Mouse (Mus musculus) midbrain, embryonic 13.5 days (tissue): ENCODE measurements around the gene Cyp2u1. TPM values are rescaled to one million over a fixed set of nuclear protein-coding genes. Genes with fewer than 3 reads are reported as not detected.

Experiments
- ATAC-seq: fragments of 200-750 bp; cut with Nextera tagmentation; 2 replicates; pipeline ENCODE4 v1.8.0; 2017; ENCODE audit warnings: mild to moderate bottlenecking, moderate TSS enrichment, moderate library complexity
- H3K27ac ChIP-seq: fragments of 300-500 bp; sonication (generic); 2 replicates; pipeline ENCODE4 v1.5.1; 2015; ENCODE audit warnings: inconsistent platforms, mild to moderate bottlenecking, moderate library complexity
- H3K27me3 ChIP-seq: fragments of 300-500 bp; sonication (generic); 2 replicates; pipeline ENCODE4 v1.6.1; 2015; ENCODE audit warnings: mild to moderate bottlenecking, inconsistent platforms
- H3K36me3 ChIP-seq: fragments of 300-500 bp; sonication (generic); 2 replicates; pipeline ENCODE4 v1.6.1; 2015; ENCODE audit warnings: mild to moderate bottlenecking, inconsistent platforms
- H3K4me1 ChIP-seq: fragments of 300-500 bp; sonication (generic); replicated peaks from 2 replicates; pipeline ENCODE4 v1.6.1; 2015; ENCODE audit warnings: inconsistent platforms
- H3K4me2 ChIP-seq: fragments of 300-500 bp; sonication (generic); replicated peaks from 2 replicates; pipeline ENCODE4 v1.6.1; 2015; ENCODE audit warnings: moderate library complexity, mild to moderate bottlenecking, inconsistent platforms
- H3K4me3 ChIP-seq: fragments of 300-500 bp; sonication (generic); replicated peaks from 2 replicates; pipeline ENCODE4 v1.5.1; 2015; ENCODE audit warnings: mild to moderate bottlenecking, inconsistent platforms
- H3K9ac ChIP-seq: fragments of 300-500 bp; sonication (generic); replicated peaks from 2 replicates; pipeline ENCODE4 v1.6.1; 2015; ENCODE audit warnings: mild to moderate bottlenecking, inconsistent platforms
- H3K9me3 ChIP-seq: fragments of 300-500 bp; sonication (generic); 2 replicates; pipeline ENCODE4 v1.6.1; 2016; ENCODE audit warnings: mild to moderate bottlenecking, inconsistent platforms
- WGBS: fragments of 180-500 bp; shearing (Covaris S2); methylation state at CpG from one replicate; pipeline ENCODE4 v1.1.7; 2015; 5-methylcytosine and 5-hydroxymethylcytosine counted together
- polyA plus RNA-seq: library from polyadenylated mRNA; unstranded; fragments of >200 nt; fragmentation: Nextera tagmentation; extraction: Ambion mirVana; gene quantifications from 2 replicates; pipeline ENCODE4 v1.2.1, GENCODE M21; 2015

Cyp2u1 gene
- polyA plus RNA-seq, 1 experiment from 2014 or later = 4.8 TPM

GRCm38 (mm10) chr3:131250283-131250682 lies 52.7 kb downstream of the Cyp2u1 start:
- Histone ChIP-seq H3K9ac (no peak overlapping the region), H3K27ac (no peak overlapping the region), H3K9me3 (no peaks in the 10 kb centered on the region), H3K36me3 (no peaks in the 10 kb centered on the region), H3K4me3 (no peak overlapping the region), H3K27me3 (no peaks in the 10 kb centered on the region), H3K4me1 (no peaks in the 10 kb centered on the region), H3K4me2 (no peak overlapping the region)
- 91% methylated on average over 2 of the region's 2 CpGs for WGBS
- no peak for ATAC-seq

DNA sequence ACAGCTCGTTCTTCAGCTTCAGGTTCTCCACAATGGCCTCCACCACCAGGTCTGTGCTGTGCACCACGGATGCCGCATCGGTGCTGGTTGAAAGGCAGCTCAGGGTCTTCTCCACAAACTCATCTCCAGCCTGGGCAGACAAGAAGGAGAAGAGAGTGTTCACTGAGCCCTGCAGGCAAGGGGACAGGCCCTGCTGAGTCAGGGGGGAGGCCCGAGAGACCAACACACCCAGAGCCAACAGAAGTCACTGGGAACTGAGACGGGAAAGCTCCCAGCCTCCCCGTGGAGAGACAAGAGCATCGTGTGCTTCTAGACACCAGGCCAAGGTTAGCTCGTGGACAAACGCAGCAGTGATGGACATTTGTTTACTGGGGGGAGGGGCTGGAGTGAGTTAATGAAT lies 54.6 kb downstream of the Cyp2u1 start:
- H3K36me3 ChIP-seq = no peaks in the 10 kb centered on the region
- H3K4me3 ChIP-seq = no peak overlapping the region
- WGBS = 93% methylated on average over 10 of the region's 10 CpGs
- no peaks in the 10 kb centered on the region for H3K9me3 ChIP-seq
- no peaks in the 10 kb centered on the region for H3K27me3 ChIP-seq
- no peak overlapping the region for H3K9ac ChIP-seq
- no peak overlapping the region for H3K27ac ChIP-seq
- no peak overlapping the region for H3K4me2 ChIP-seq
- no peak for ATAC-seq
- no peaks in the 10 kb centered on the region for H3K4me1 ChIP-seq

DNA sequence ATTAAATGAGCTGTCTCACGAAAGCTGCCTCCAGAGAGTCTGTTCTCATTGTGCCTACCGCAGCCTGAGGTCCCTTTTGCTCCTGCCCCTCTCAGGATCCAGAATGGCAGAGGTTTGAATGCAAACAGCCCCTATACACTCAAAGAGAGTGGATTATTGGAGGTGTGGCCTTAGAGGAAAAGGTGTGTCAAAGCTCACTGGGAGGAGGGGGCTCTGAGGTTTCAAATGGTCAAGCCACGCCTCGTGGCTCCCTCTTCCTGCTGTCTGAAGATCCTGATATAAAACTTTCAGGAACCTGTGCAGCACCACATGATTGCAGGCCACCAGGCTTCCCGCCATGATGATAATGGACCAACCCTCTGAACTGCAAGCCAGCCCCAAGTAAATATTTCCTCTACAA lies 55.2 kb downstream of the Cyp2u1 start:
- WGBS = 86% methylated on average over 5 of the region's 5 CpGs
- Histone ChIP-seq H3K9ac (no peak overlapping the region), H3K4me1 (no peaks in the 10 kb centered on the region), H3K27me3 (no peaks in the 10 kb centered on the region), H3K27ac (no peak overlapping the region), H3K9me3 (no peaks in the 10 kb centered on the region), H3K4me3 (no peak overlapping the region), H3K4me2 (no peak overlapping the region), H3K36me3 (no peaks in the 10 kb centered on the region)
- no peak for ATAC-seq

GRCm38 (mm10) chr3:131247447-131247846 lies 55.6 kb downstream of the Cyp2u1 start:
- H3K27ac ChIP-seq = no peak overlapping the region

GRCm38 (mm10) chr3:131246579-131247046 lies 56.4 kb downstream of the Cyp2u1 start:
- Histone ChIP-seq H3K4me3 (no peak overlapping the region), H3K27ac (no peak overlapping the region), H3K9ac (no peak overlapping the region), H3K4me1 (no peaks in the 10 kb centered on the region), H3K4me2 (no peak overlapping the region), H3K27me3 (no peaks in the 10 kb centered on the region), H3K36me3 (no peaks in the 10 kb centered on the region), H3K9me3 (no peaks in the 10 kb centered on the region)
- WGBS = 94% methylated on average over 8 of the region's 8 CpGs
- ATAC-seq = no peak

More at GRCm38 (mm10) chr3:131247447-131247846, 55.6 kb downstream of the Cyp2u1 start:
- Histone ChIP-seq H3K4me1 (no peaks in the 10 kb centered on the region), H3K27me3 (no peaks in the 10 kb centered on the region), H3K9ac (no peak overlapping the region), H3K4me2 (no peak overlapping the region), H3K9me3 (no peaks in the 10 kb centered on the region), H3K4me3 (no peak overlapping the region), H3K36me3 (no peaks in the 10 kb centered on the region)
- WGBS = 79% methylated on average over 6 of the region's 6 CpGs
- ATAC-seq = no peak

GRCm38 (mm10) chr3:131245766-131246578 lies 57.1 kb downstream of the Cyp2u1 start:
- Histone ChIP-seq H3K36me3 (no peaks in the 10 kb centered on the region), H3K9me3 (no peaks in the 10 kb centered on the region), H3K4me1 (no peaks in the 10 kb centered on the region), H3K9ac (no peak overlapping the region), H3K27me3 (no peaks in the 10 kb centered on the region), H3K4me2 (no peak overlapping the region), H3K4me3 (no peak overlapping the region), H3K27ac (no peak overlapping the region)
- peak; percentile 67 for ATAC-seq
- 55% methylated on average over 11 of the region's 11 CpGs for WGBS

Other genes with a start within 250 kb of the Cyp2u1 start
- gene Lef1, start 192.8 kb downstream of the Cyp2u1 start, polyA plus RNA-seq = 80.3 and 86.0 TPM in 2 replicates
- 30.1 and 31.6 TPM in 2 replicates for gene Hadh, start 31.1 kb downstream of the Cyp2u1 start, polyA plus RNA-seq
- 0.61 and 0.71 TPM in 2 replicates for gene Sgms2, start 188.2 kb upstream of the Cyp2u1 start, polyA plus RNA-seq